In genomic region chr17:48775479-48775878, GRCm38 (mm10) we compare ENCODE assay signal across 20 mouse cellular contexts.
DNase-seq lines count a peak whose midpoint lies in the region; ATAC-seq lines count a peak whose summit lies in the region.
"Had no signal": no experiment of that assay in that cellular context is flagged by ENCODE, and none has a peak within 500 bp of the region (broad histone marks: within the 10 kb centered on the region; RNA-seq: fewer than 3 reads in every experiment).

No protein-coding gene starts in this region.

- intact Hi-C loops in left cerebral cortex, postnatal 4 days (cut with DNase I): no loop called here
- intact Hi-C loops in left cerebral cortex, postnatal 36 days (cut with DNase I): loop anchor here (10.0 kb wide), 1 partner anchor 231 kb away; no protein-coding TSS in a partner anchor

- DNase-seq in forebrain, embryonic 14.5 days (ENCODE audit: low spot score): no peak
- DNase-seq in left cerebral cortex, adult 11 months (ENCODE audit: low spot score): peak; percentile 26
- no peak for DNase-seq in left cerebral cortex, postnatal 4 days
- DNase-seq in left cerebral cortex, postnatal 36 days (ENCODE audit: low spot score in 2 of 2): peak; percentile 29 to 53
- peak; percentile 33 to 48 for DNase-seq in right cerebral cortex, adult 2 months (ENCODE audit: low spot score in 2 of 2)
- DNase-seq in heart, postnatal 4 days: no peak
- no peak for DNase-seq in layer of hippocampus, adult 11-12 months (ENCODE audit: low spot score)
- DNase-seq: adrenal gland, postnatal 14 days; cerebellum, adult 9-11 months; gastrocnemius, postnatal 10 days; kidney, adult 2 months; lung, embryonic 14.5 days; thymus, postnatal 4 days had no signal

- no peak overlapping the region for H3K4me2 ChIP-seq in forebrain, embryonic 15.5 days (replicated peaks)
- H3K4me2 ChIP-seq in forebrain, embryonic 14.5 days (ENCODE audit: low read length): no peak overlapping the region
- H3K4me2 ChIP-seq: limb, embryonic 15.5 days; lung, embryonic 14.5 days; stomach, embryonic 15.5 days had no signal

- H3K4me3 ChIP-seq in forebrain, embryonic 15.5 days: no peak overlapping the region
- H3K4me3 ChIP-seq in forebrain, embryonic 14.5 days (ENCODE audit: low read depth, low read length): no peak overlapping the region
- H3K4me3 ChIP-seq: heart, embryonic 10.5 days; limb, embryonic 15.5 days; stomach, embryonic 15.5 days had no signal

- H3K9me3 ChIP-seq in forebrain, embryonic 15.5 days: no peaks in the 10 kb centered on the region
- H3K9me3 ChIP-seq in forebrain, embryonic 14.5 days (replicated peaks; ENCODE audit: control insufficient read depth, low read length): 0 out of 2 replicates have a peak, but pooled peaks cover 3% of the 10 kb centered on the region
- H3K9me3 ChIP-seq: heart, embryonic 10.5 days; limb, embryonic 15.5 days; stomach, embryonic 15.5 days had no signal

- H3K27ac ChIP-seq in forebrain, embryonic 15.5 days (replicated peaks): peak overlapping the region; percentile 77; the same call in 1 of the 2 replicates
- no peak overlapping the region for H3K27ac ChIP-seq in forebrain, embryonic 14.5 days (ENCODE audit: low read depth, low read length)
- H3K27ac ChIP-seq: heart, embryonic 10.5 days; kidney, postnatal 0 days; limb, embryonic 15.5 days; liver, embryonic 14.5 days; stomach, embryonic 15.5 days had no signal

- ATAC-seq in forebrain, embryonic 15.5 days (replicated peaks): no peak
- no peak for ATAC-seq in forebrain, embryonic 14.5 days
- ATAC-seq: CD4-positive, CD25-positive, alpha-beta regulatory T cell, adult 4 months had no signal

- no peaks in the 10 kb centered on the region for H3K36me3 ChIP-seq in forebrain, embryonic 15.5 days
- H3K36me3 ChIP-seq in forebrain, embryonic 14.5 days (ENCODE audit: control insufficient read depth, insufficient read depth, low read length): no peaks in the 10 kb centered on the region
- H3K36me3 ChIP-seq: heart, embryonic 10.5 days; limb, embryonic 15.5 days; stomach, embryonic 15.5 days had no signal

- H3K4me1 ChIP-seq in forebrain, embryonic 15.5 days: peaks cover 37% of the 10 kb centered on the region
- peaks cover 34% of the 10 kb centered on the region for H3K4me1 ChIP-seq in forebrain, embryonic 14.5 days (ENCODE audit: control insufficient read depth, insufficient read depth, low read length)
- H3K4me1 ChIP-seq: stomach, embryonic 15.5 days had no signal

- no peak overlapping the region for H3K9ac ChIP-seq in forebrain, embryonic 15.5 days (replicated peaks)
- H3K9ac ChIP-seq in forebrain, embryonic 14.5 days (ENCODE audit: low read length): no peak overlapping the region
- H3K9ac ChIP-seq: limb, embryonic 15.5 days; liver, embryonic 14.5 days; lung, embryonic 14.5 days; stomach, embryonic 15.5 days had no signal

- H3K27me3 ChIP-seq in forebrain, embryonic 15.5 days: no peaks in the 10 kb centered on the region
- H3K27me3 ChIP-seq in forebrain, embryonic 14.5 days (replicated peaks; ENCODE audit: control insufficient read depth, insufficient read depth, low read length): no peaks in the 10 kb centered on the region
- H3K27me3 ChIP-seq: limb, embryonic 15.5 days; stomach, embryonic 15.5 days had no signal

- 83% methylated on average over 5 of the region's 5 CpGs for WGBS in forebrain, embryonic 15.5 days
- WGBS in forebrain, embryonic 14.5 days: 86% methylated on average over 5 of the region's 5 CpGs

Comparison
In these comparisons a context has a peak if more than half of its experiments do, and no peak if none do; other contexts are left out.
1. DNase-seq: peak in left cerebral cortex, adult 11 months (single experiment), left cerebral cortex, postnatal 36 days (2 of 2) and right cerebral cortex, adult 2 months (2 of 2); none in forebrain, embryonic 14.5 days (single experiment), left cerebral cortex, postnatal 4 days (single experiment), heart, postnatal 4 days (single experiment) and layer of hippocampus, adult 11-12 months (single experiment).